Mouse (Mus musculus) R1 (cell line): Measurements from ENCODE around the gene Ptpn5.

Source experiments
- DNase-seq: peaks from one replicate; pipeline ENCODE4 v3.0.0-alpha.2; 2018; ENCODE audit warnings: low read depth, low spot score

The Ptpn5 gene

DNA sequence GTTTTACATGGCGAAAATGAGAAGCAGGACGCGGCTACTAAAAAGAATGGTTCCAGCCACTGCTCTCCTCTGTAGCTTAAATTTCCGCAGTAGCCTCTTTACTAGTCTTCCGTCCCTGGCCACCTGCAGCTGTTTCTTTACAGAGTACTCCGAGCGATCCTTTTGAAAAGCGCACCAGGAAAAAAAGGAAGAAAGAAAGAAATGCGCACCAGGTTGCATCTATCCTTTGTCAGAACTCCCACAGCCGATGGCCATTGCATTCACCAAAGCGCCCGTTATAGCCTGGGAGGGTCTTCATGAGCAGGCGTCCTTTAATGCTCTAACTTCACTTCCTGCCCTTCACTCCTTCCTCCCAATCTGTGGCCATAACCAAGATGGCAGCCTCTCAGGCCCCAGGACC, at the start of gene Ptpn5:
Gene Ptpn5, minus strand, starts transcription at position 354 of the 400 bp plus-strand sequence.
- DNase-seq, result peak; percentile 9

- no peak for DNase-seq
Observed at GRCm38 (mm10) chr7:47170814-47171213, 37.3 kb upstream of the Ptpn5 start.

- no peak for DNase-seq
Observed at GRCm38 (mm10) chr7:47165028-47165427, 31.5 kb upstream of the Ptpn5 start.

DNA sequence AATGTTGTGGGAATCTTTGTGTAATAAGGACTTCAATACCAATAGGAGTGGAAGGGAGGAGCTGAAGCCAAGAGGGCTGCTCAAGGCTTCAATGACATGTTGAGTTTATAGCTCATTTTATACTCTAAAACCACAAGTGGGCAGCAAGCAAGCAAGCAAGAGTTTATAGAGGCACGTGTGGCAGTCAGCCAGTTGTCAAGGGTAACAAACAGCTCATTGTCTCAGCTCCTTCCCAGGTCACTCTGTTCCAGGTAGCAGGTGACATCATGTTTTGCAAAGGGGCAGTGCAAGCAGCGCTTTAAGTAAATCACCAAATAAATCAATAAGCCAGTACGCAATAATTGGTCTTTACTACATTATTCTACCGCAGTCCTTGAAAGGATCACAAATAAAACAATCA, 29.7 kb upstream of the Ptpn5 start:
- no peak for DNase-seq

DNA sequence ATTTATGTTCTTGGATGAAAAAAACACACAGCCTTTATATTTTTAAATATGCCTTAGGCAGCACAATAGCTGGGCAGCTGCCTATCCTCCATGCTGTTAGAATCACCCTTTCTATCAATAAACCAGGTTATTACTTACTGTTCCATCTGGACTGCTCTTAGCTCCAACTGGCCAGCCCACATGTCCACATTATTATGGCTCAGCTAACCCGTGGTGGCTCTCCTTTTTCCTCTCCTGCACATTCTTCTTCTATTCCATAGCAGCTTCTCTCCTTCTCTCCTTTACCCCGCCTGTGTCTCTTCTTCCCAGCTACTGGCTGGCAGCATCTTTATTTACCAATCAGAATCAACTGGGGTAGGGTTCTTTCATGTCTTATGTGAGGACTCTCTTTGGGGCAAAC, 25.0 kb upstream of the Ptpn5 start:
- DNase-seq, result no peak

DNA sequence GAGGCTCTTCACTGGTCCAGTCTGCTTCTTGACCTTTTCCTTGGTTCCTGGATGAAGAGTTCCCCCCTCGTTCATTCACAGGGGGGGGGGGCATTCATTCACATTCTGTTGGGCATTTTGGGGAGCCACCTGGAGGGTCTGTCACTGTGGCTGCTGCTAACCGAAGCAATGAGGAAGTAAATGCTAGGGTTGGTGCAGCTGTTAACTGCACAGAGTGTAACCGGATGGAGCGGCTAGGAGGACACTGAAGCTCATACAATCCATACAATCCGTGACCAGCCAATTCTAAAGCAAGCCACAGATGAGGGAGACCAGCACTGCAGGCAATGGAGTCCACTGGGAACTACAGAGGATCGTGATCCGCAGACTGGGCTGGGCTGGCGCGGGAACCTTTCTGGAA, 24.3 kb upstream of the Ptpn5 start:
- DNase-seq, result no peak

- no peak for DNase-seq
Observed at GRCm38 (mm10) chr7:47155849-47156248, 22.4 kb upstream of the Ptpn5 start.

GRCm38 (mm10) chr7:47155396-47155795, 21.9 kb upstream of the Ptpn5 start:
- DNase-seq, result peak; percentile 56

- peak; percentile 51 for DNase-seq
Observed at GRCm38 (mm10) chr7:47150420-47151061, 17.1 kb upstream of the Ptpn5 start.

- no peak for DNase-seq
Observed at GRCm38 (mm10) chr7:47148298-47148697, 14.8 kb upstream of the Ptpn5 start.

DNA sequence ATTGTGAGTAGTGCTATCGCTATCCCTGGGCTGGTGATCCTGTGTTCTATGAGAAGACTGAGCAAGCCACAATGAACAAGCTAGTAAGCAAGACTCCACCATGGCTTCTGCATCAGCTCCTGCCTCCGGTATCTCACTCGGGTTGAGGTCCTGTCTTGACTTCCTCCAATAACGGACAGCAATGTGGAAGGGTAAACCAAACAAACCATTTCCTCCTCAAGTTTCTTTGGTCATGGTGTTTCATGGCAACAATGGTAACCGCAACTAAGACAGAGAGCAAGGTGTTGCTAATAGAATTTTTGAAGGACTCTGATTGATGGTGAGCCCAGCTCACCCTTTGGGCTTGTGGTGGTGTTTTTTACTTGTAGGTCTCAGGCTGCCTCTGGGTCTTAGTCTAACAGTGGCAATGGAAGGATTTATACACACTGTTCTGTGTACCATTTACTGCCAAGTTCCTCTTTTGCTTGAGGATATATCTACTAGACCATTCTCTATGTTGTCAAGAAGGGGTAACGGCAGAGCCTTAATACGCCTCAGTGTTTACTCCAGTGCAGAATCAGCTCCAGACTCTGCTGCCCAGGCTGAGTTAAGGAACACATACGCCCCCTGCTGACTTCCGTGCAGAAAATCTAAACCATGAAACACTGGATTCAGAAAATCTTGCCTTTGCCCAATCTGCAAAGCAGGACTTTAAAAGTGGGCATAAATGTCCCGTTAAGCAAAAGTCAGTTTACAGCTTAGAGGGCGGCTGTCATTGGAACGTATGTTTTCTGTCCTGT, 12.7 kb upstream of the Ptpn5 start:
- peak; percentile 45 for DNase-seq

GRCm38 (mm10) chr7:47144299-47144698, 10.8 kb upstream of the Ptpn5 start:
- DNase-seq, result peak; percentile 95

DNA sequence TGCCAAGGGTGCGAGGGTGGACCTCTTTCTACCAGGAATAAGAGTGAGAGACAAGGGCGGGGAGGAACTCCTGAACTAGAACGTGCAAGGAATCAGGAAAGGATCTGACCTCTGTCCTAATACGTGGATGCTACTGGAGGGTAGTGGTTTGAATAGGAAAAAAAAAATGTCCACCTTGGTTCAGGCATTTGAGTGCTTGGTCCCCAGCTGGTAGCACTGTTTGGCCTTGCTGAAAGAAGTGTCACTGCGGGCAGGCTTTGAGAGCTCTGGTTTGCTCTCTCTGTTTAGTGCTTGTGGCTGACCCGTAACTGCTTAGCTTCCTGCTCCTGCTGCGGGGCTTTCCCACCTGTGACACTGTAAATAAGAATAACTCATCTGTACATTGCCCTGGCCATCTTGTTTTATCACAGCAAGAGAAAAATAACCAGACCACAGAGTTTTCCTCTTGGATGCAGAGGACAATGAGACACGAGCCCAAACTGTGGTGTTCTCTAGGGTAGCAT, 6.4 kb upstream of the Ptpn5 start:
- no peak for DNase-seq

DNA sequence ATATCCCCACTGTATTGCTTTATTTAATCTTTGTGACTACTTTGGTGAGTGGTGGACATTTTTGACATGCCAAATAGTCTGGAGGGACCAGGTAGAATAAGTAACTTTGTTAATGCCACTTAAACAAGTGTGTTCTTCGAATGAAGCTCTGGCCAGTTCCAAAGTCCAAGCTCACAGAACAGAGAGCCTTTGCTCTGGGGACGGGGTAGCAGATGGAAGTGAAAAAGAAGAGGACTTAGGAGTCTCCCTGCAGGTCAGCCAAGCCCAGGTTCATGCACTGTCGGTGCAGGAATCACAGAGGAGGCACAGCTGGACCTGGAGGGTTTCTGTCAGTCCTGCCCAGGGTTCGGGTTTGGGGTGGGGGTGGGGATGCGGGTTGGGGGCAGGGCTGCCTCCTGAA, 1.1 kb upstream of the Ptpn5 start:
- no peak for DNase-seq

DNA sequence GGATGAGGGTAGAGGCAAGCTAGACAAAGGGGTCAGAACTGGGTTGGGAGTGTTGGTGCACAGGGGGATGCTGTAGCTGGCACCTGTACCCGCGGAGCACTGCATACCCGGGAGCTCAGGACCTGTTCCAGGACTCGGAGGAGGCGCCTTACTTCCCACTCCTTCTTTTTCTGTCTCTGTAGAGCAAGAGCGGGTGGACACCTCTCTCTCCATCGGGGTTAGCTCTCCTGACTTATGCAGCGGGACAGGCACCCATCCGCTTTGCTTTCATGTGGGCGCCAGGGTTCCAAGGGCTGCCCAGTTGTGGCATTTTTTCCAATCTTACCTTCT, 588 bp downstream of the Ptpn5 start:
- no peak for DNase-seq

GRCm38 (mm10) chr7:47132180-47132930, 1.1 kb downstream of the Ptpn5 start:
- DNase-seq, result peak; percentile 63

- DNase-seq, result no peak
Observed at GRCm38 (mm10) chr7:47131840-47132179, 1.7 kb downstream of the Ptpn5 start.

DNA sequence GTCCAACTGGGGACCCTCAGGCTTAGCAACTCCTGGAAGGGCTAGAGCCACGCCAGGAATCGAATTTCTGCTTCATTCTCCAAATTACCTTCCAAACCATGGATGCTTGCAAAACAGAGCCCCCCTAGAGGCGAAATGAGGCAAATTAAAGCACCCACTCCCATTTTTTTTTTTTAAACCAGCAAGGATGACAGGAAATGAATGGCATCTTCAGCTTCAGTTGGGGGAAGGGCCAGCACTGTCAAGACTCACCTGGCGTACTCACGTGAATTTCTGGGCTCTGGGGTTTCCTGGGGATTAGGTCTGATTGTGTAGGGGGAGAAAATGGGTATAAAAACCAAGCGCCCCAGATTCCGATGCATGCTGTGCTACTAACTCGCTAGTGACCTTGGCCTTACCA, 2.2 kb downstream of the Ptpn5 start:
- peak; percentile 27 for DNase-seq

- no peak for DNase-seq
Observed at GRCm38 (mm10) chr7:47122026-47122425, 11.5 kb downstream of the Ptpn5 start.

- DNase-seq, result no peak
Observed at GRCm38 (mm10) chr7:47116666-47117065, 16.8 kb downstream of the Ptpn5 start.

DNA sequence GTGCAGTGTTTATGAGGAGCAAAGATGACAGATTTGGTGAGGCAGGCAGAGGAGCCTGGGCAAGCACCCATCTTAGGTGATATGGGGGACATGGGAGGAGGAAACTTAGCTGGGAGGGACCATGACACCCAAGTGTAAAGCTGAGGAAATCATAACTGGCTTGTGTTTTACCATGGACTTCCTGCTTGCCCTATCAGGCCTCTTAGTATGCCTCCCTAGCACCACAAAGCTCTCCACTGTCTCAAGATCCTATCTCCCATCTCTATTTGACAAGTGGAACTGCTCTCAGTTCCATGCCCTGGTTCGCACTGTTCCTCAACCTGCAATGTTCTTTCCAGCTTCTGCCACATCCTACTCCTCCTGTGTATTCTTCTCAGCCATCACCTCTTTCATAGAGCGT, 18.0 kb downstream of the Ptpn5 start:
- DNase-seq, result no peak

- no peak for DNase-seq
Observed at GRCm38 (mm10) chr7:47113383-47113782, 20.1 kb downstream of the Ptpn5 start.

DNA sequence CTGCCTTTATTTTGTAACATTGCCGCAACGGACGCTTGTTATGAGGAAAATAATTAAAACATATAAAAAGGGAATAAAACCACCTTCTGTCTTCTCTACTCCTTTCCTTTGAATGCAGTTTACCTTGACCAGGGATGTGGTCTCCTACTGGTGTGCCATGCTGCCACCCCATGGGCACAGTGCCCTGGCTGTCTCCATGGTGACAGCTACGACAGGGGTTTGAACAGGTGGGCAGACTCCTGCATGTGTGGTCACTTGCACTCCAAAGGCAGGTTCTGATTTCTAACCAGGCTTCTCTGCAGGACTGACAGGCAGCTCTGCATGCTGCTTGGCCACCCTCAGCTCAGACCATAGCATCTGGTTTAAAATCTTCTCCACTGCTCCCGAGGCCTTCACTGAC, 21.4 kb downstream of the Ptpn5 start:
- DNase-seq, result no peak
